Comparison of ENCODE assay signal across 8 mouse cellular contexts in the genomic region with DNA sequence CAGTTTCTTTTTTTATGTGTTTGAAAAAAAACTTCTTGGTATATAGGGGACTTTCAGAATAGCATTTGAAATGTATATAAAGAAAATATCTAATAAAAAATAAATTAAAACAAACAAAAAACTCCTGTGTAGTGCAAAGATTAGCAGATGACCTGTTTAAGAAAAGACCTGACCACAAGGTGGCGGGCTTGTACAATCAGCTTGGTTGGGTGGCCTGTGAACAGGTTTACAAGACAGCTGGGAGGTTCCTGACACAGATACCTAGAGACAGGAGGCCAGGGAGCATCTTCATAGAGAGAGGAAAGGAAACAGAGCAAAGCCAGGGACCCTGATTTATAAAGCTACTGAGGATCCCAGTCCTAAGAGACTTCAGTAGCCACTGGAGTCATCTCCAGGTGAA.
DNase-seq lines count a peak whose midpoint lies in the region; ATAC-seq lines count a peak whose summit lies in the region.

No protein-coding gene starts in this region.

- no peak for ATAC-seq in cerebellum, adult (ENCODE audit: insufficient number of reproducible peaks, low FRiP score, low TSS enrichment)

- DNase-seq in cerebellum, adult 18-20 months = peak; percentile 7 to 17
- DNase-seq in lung, postnatal 14 days = peak; percentile 1
- no peak for DNase-seq in lung, adult 18-20 months
- DNase-seq in cerebellum, postnatal 10 days = peak; percentile 68 to 70
- peak; percentile 49 for DNase-seq in kidney, postnatal 10 days
- DNase-seq in spleen, postnatal 36 days (ENCODE audit: low spot score in 2 of 2) = no peak
- no peak for DNase-seq in urinary bladder, adult 2 months (ENCODE audit: low spot score)

Comparison
In these comparisons a context has a peak if more than half of its experiments do, and no peak if none do; other contexts are left out.
1. DNase-seq: peak in cerebellum, adult 18-20 months (2 of 2), lung, postnatal 14 days (single experiment), cerebellum, postnatal 10 days (2 of 2) and kidney, postnatal 10 days (single experiment); none in lung, adult 18-20 months (0 of 2), spleen, postnatal 36 days (0 of 2) and urinary bladder, adult 2 months (single experiment).